Mouse (Mus musculus): ENCODE data around the gene Aldh3b3.
A peak's percentile ranks its signal among the peaks of the same experiment; 100 is the strongest.
"Not testable (repeated sequence)": the region's sequence is repeated elsewhere in the genome, so short reads cannot be mapped to it uniquely, and the experiment has no call there.

Gene Aldh3b3

GRCm38 (mm10) chr19:3935896-3936850, 22.3 kb upstream of the Aldh3b3 start:
- no peak for DNase-seq (ENCODE audit: extremely low read depth, low read depth)

- no peak for DNase-seq (ENCODE audit: extremely low read depth, low read depth)
Observed at GRCm38 (mm10) chr19:3942315-3942714, 16.1 kb upstream of the Aldh3b3 start.

GRCm38 (mm10) chr19:3942986-3943735, 15.3 kb upstream of the Aldh3b3 start:
- DNase-seq (ENCODE audit: extremely low read depth, low read depth) = no peak

GRCm38 (mm10) chr19:3945872-3946564, 12.4 kb upstream of the Aldh3b3 start:
- DNase-seq (ENCODE audit: extremely low read depth, low read depth) = no peak

GRCm38 (mm10) chr19:3946715-3947114, 11.7 kb upstream of the Aldh3b3 start:
- DNase-seq (ENCODE audit: extremely low read depth, low read depth) = no peak

- DNase-seq (ENCODE audit: extremely low read depth, low read depth) = no peak
Observed at GRCm38 (mm10) chr19:3947813-3948212, 10.6 kb upstream of the Aldh3b3 start.

GRCm38 (mm10) chr19:3948546-3948945, 9.9 kb upstream of the Aldh3b3 start:
- no peak for DNase-seq (ENCODE audit: extremely low read depth, low read depth)

- DNase-seq (ENCODE audit: extremely low read depth, low read depth) = no peak
Observed at GRCm38 (mm10) chr19:3950331-3950730, 8.1 kb upstream of the Aldh3b3 start.

GRCm38 (mm10) chr19:3951461-3951860, 7.0 kb upstream of the Aldh3b3 start:
- DNase-seq (ENCODE audit: extremely low read depth, low read depth) = no peak

- no peak for DNase-seq (ENCODE audit: extremely low read depth, low read depth)
Observed at GRCm38 (mm10) chr19:3952099-3952498, 6.3 kb upstream of the Aldh3b3 start.

- DNase-seq (ENCODE audit: extremely low read depth, low read depth) = no peak
Observed at GRCm38 (mm10) chr19:3955033-3955432, 3.4 kb upstream of the Aldh3b3 start.

GRCm38 (mm10) chr19:3955804-3956203, 2.6 kb upstream of the Aldh3b3 start:
- DNase-seq (ENCODE audit: extremely low read depth, low read depth) = no peak

- DNase-seq (ENCODE audit: extremely low read depth, low read depth) = not testable (repeated sequence)
Observed at GRCm38 (mm10) chr19:3957296-3958036, 979 bp upstream of the Aldh3b3 start.

- no peak for DNase-seq (ENCODE audit: extremely low read depth, low read depth)
Observed at GRCm38 (mm10) chr19:3959030-3959429, 585 bp downstream of the Aldh3b3 start.

GRCm38 (mm10) chr19:3960211-3960610, 1.8 kb downstream of the Aldh3b3 start:
- no peak for DNase-seq (ENCODE audit: extremely low read depth, low read depth)

GRCm38 (mm10) chr19:3961805-3962204, 3.4 kb downstream of the Aldh3b3 start:
- not testable (repeated sequence) for DNase-seq (ENCODE audit: extremely low read depth, low read depth)

GRCm38 (mm10) chr19:3962469-3962868, 4.0 kb downstream of the Aldh3b3 start:
- DNase-seq (ENCODE audit: extremely low read depth, low read depth) = no peak

GRCm38 (mm10) chr19:3964030-3964429, 5.6 kb downstream of the Aldh3b3 start:
- DNase-seq (ENCODE audit: extremely low read depth, low read depth) = no peak

GRCm38 (mm10) chr19:3966330-3967075, 8.1 kb downstream of the Aldh3b3 start:
- no peak for DNase-seq (ENCODE audit: extremely low read depth, low read depth)

- peak; percentile 33 for DNase-seq (ENCODE audit: extremely low read depth, low read depth)
Observed at GRCm38 (mm10) chr19:3967258-3967657, 8.8 kb downstream of the Aldh3b3 start.

Data from MEL-GATA-1-ER (cell line).